Mouse (Mus musculus): ENCODE data around the gene Sdccag8. TPM values are rescaled to one million over a fixed set of nuclear protein-coding genes. Genes with fewer than 3 reads are reported as not detected.
"Not testable (repeated sequence)": the region's sequence is repeated elsewhere in the genome, so short reads cannot be mapped to it uniquely, and the experiment has no call there.

Gene Sdccag8
- total RNA-seq, 2 experiments from 2014 or later, result 14.3 to 16.4 TPM

DNA sequence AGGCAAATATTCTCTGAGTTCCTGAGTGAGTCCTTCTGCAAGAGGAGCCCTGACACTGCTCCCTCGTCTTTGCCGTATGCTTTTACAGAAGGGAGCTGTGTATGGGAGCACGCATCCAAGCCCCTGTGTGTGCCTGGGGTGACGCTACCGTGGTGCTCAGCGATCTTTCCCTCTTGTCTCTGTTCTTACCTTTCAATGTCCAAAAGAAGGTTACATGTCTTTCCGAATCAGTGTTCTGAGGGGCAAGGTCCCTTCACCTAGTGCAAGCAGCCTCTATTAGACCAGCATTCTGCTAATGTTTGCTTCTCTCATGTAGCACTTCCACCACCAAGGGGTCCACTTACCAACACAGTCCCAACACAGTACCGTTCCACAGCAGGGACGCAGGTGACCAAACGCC is 117.1 kb downstream of the Sdccag8 start:
- DNase-seq (ENCODE audit: low spot score in 2 of 2), result peak in 1 of 2 experiments; percentile 57
- intact Hi-C loops (cut with DNase I), result loop anchor here (5.0 to 10.0 kb wide), 3 partner anchors 47 to 526 kb away; partner anchors contain the start of gene Zbtb18

DNA sequence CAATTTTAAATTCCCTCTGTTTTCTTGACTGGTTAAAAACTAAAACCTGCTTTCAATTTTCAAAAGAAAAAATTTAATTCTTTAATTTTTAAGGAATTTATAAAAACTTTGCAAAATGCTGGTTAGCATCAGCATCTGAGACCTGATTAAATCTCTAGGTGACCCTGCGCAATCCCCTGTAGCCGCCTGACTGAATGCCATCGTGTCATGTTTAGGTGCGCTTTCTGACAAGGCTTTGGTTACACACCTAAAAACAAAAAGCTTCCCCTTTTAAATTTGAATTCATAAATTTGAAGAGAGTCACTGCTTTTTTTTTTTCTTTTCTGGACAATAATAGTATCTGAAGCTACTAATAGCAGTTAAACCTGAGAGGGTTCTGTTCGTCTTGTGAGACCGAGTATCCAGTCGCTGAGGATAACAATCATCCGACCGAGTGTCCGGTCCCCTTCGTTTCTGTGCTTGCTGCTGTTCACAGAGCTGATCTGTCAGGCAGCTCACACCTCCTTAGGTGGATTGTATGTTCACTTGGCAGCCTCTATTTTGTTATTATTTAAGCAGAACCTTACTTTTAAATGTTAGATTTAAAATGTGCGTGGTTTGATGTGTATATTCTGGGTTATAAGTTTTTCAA is 118.0 kb downstream of the Sdccag8 start:
- peak in 1 of 2 experiments; percentile 43 for DNase-seq (ENCODE audit: low spot score in 2 of 2)
- intact Hi-C loops (cut with DNase I), result loop anchor here (5.0 to 10.0 kb wide), 3 partner anchors 48 to 525 kb away; partner anchors contain the start of gene Zbtb18

DNA sequence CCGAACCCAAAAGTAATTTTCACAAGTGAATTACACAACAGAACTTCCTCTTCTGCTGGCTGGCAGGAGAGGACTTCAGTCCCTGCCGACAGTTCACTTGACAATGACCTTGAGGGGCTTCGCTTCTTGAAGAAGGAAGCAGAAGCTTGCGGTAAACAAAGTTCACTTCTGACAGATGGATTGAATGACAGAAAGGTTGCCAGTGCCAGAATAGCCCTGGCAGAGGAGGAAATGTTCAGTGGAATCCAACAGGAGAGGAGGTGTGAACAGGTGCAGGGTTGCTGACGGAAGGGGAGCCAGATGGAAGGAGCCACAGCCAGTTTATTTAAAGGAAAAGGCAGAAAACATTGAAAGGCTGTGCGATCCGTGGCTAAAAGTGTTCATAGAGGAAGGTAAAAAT is 118.9 kb downstream of the Sdccag8 start:
- intact Hi-C loops (cut with DNase I), result loop anchor here (5.0 to 10.0 kb wide), 3 partner anchors 49 to 524 kb away; partner anchors contain the start of gene Zbtb18
- DNase-seq (ENCODE audit: low spot score in 2 of 2), result peak in 1 of 2 experiments; percentile 96

DNA sequence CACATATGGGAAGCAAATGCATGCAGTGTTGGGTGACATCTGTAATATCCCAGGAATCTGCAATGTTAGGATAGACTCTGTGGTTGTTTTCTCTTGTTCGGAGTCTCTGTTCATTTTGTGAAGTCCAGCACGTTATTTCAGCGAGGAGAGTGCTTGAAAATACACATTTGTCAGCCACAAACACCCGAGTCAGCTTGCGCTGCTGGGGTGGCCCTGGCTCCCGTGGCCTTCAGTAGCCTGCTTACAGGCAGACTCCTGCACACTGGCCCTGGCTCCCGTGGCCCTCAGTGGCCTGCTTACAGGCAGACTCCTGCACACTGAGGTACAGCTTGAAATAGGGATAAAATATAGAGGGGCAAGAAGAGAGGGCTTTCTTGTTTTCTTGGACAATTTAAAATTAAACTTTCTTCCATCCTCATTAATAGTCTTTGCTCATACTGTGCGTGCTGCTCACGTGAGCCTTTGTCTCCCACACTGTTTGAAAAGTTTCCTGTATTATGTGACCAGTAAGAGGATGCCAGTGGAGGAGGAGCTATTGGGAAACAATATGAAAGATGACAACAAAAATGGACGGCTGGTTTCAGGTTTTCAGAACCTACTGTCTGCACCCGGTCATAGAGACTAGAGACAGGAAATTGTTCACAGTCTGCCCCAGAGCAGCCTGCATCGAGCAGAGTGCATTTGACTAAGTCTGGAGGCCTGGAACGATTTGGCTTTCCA is 119.7 kb downstream of the Sdccag8 start:
- peak in 1 of 2 experiments; percentile 24 for DNase-seq (ENCODE audit: low spot score in 2 of 2)
- intact Hi-C loops (cut with DNase I), result loop anchor here (5.0 to 10.0 kb wide), 3 partner anchors 49 to 523 kb away; partner anchors contain the start of gene Zbtb18

DNA sequence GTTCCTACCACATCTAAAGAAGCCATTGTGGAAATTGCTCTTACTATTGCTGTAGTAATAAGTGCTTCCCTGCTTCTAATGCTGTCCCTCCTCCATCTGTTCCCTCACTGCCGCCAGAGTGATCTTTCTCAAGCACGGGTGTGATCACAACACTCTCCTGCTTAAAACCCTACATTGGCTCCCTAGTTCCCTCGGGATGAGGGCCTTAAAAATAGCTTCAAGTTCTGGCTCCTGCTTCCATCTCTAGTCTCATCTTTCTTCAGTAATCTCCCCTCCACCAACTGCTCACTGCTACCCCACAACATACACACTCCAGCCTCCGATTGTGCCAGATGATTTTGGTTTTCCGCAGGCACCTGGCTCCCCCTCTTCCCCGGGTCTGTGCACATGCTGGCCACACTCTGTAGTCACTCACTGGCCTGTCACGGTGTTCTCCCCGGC is 125.5 kb downstream of the Sdccag8 start:
- intact Hi-C loops (cut with DNase I), result loop anchor here (10.0 kb wide), 1 partner anchor 55 kb away; no protein-coding TSS in a partner anchor
- DNase-seq (ENCODE audit: low spot score in 2 of 2), result peak in 1 of 2 experiments; percentile 89

DNA sequence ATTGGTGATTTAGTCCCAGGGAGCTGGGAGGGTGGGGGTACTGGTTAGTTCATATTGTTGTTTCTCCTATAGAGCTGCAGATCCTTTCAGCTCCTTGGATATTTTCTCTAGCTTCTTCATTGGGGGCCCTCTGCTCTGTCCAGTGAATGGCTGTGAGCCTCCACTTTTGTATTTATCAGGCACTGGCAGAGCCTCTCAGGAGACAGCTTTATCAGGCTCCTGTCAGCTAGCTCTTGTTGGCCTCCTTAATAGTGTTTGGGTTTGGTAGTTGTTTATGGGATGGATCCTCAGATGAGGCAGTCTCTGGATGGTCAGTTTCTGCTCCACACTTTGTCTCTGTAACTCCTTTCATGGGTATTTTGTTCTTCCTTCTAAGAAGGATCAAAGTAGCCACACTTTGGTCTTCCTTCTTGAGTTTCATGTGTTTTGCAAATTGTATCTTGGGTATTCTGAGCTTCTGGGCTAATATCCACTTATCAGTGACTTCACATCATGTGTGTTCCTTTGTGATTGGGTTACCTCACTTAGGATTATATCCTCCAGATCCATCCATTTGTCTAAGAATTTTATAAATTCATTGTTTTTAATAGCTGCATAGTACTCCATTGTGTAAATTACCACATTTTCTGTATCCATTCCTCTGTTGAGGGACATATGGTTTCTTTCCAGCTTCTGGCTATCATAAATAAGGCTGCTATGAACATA is 127.0 kb downstream of the Sdccag8 start:
- intact Hi-C loops (cut with DNase I); DNase-seq (ENCODE audit: low spot score in 2 of 2): not testable (repeated sequence)

DNA sequence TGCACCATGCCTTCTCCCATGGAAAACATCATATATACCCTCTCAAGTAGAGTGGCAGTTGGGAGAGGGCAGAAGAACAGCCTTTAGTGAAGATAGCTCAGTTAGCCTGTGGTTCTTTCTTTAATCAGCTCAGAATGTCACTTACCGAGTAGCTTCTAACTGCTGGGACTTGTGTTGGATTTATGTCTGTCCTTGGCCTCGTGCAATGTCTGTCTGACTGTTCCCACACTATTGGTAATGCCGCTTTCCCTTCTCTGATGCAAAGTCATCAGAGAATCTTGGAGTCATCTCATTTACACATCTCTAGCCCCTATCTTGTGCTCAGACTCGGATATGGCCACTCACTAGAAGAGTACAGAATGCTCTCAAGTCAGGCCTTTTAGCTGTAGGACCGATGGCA is 128.7 kb downstream of the Sdccag8 start:
- intact Hi-C loops (cut with DNase I), result no loop called here
- DNase-seq (ENCODE audit: low spot score in 2 of 2), result no peak

DNA sequence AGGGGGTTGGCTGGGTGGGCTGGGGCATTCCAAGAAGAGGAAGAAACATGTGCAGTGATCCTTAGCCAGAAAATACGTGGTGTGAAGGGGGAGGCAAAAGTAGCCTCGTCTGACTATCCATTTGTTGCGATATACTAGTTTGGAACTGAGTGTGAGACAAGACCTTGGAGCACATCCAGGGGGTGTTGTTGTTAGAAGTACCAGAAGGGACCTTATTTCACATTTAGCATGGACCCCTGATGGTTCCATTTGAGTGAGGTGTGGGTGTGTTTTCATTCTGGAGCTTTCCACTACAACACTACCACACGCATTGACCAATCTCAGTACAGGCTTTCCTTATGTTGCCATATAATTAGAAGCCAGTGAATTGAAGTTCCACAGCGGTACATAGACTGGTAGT is 129.5 kb downstream of the Sdccag8 start:
- no peak for DNase-seq (ENCODE audit: low spot score in 2 of 2)
- intact Hi-C loops (cut with DNase I), result no loop called here

DNA sequence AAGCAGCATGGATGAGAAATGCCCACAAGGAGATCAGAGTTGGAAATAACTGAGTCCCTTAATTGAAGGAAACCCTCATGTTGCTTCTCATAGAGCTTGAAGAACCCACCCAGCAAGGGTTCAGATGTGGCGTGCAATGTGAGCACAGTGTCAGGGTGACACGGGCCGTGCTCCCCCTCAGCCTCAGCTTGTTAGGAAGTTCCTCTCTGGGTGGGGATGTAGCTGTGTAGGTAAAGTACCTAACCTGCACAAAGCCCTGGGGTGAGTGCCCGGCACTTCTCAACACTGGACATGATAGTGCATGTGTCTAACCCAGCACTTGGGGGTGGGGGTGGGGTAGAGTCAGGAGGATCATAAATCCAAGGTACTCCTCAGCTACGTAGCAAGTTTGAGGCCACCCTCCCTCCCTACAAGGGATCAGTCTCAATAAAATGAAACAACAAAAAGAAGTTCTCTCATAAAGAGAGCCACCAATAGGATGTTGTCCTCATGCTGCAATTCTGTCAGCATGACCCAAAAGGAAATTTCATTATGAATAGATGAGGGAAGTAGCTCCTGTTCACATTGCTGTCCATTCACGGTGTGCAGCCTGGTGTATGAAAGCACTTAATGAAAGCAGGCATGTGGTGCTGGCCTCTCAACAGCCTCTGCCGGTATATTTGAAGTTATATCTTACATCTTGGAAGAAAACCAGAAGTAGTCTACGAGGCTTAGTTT is 130.2 kb downstream of the Sdccag8 start:
- no peak for DNase-seq (ENCODE audit: low spot score in 2 of 2)
- intact Hi-C loops (cut with DNase I), result no loop called here

DNA sequence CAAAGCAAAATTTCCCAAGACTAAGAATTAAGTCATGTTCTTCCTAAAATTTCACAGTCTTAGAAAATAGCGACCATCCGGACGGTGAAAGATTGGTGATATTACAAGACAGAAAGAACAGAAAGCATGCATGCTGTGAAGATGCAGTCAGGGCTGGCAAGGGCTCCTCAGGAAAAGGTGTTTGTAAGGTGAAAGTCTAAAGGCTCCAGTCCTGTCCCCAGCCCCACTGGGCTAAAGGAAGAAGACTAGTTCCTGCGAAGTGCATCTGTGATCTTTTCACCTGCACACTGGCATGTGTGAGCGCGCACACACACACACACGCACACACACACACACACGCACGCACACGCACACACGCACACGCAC is 130.7 kb downstream of the Sdccag8 start:
- peak in 1 of 2 experiments; percentile 19 for DNase-seq (ENCODE audit: low spot score in 2 of 2)
- intact Hi-C loops (cut with DNase I), result no loop called here

DNA sequence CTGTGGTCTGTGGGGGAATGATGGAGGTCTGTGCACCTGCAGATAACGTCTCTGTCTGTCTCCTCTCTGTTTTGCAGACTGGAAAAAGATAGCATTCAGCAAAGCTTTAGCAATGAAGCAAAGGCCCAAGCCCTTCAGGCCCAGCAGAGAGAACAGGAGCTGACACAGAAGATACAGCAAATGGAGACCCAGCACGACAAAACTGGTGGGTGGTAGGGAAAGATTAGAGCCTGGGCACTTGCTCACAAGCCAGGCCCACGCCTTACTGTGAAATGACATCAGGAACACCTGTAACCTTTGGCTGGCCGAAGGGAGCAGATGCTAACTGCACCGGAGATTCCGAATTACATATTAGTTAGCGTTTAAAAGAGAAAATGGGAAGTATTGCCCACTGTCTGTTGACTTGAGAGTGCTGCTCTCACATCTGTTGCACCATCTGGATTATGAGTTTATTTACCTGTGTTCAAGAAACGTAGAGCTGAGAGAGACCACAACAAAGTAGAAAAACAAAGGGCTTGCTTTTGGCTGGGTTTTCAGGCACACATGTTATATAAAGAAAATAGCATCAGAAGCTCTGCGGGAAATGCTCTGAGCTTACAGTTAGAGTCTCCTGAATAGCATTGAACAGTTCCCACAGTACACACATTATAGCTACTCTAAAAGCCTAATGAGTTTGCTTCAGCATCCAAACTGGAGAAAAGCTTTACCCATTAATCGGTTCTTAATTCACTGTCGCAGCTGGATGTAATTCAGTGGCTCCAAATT is 131.8 kb downstream of the Sdccag8 start:
- intact Hi-C loops (cut with DNase I), result no loop called here
- peak in 1 of 2 experiments; percentile 65 for DNase-seq (ENCODE audit: low spot score in 2 of 2)

DNA sequence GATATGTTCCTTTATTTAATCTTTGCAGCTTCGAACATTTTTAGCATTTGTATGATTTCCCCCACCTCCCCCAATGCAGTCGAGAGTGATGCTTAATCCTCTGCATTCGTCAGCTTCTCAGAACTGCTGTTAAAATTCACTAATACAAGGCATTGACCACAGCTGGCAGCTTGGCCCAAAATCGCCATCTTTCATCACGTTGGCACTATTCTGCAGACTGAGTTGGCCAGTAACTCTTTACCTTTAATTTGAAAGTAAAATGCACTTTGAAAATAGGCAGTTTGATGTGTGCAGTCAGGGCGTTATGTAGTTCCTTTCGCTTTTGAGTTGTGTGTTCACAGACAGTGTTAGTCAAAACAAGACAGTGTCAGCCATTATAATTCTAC is 132.3 kb downstream of the Sdccag8 start:
- intact Hi-C loops (cut with DNase I), result no loop called here
- peak in 1 of 2 experiments; percentile 44 for DNase-seq (ENCODE audit: low spot score in 2 of 2)

DNA sequence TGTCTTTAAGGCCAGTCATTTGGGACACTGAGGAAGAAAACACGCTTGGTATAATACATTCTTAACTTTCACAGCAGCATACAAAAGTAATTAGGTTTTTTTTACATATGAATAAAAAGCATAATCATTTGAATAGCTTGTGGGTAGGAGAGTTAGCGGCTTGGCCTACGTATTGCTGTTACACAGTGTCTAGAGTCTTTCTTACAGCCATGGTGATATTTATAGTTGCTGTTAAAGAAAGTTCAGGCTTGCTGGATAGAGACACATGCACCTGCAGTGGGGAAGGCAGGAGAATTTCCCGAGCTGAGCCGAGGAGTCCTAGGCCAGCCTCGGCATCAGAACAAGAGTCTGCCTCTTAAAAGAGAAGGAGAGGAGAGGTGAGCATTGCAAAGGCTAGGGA is 134.4 kb downstream of the Sdccag8 start:
- intact Hi-C loops (cut with DNase I), result no loop called here
- peak in 1 of 2 experiments; percentile 50 for DNase-seq (ENCODE audit: low spot score in 2 of 2)

DNA sequence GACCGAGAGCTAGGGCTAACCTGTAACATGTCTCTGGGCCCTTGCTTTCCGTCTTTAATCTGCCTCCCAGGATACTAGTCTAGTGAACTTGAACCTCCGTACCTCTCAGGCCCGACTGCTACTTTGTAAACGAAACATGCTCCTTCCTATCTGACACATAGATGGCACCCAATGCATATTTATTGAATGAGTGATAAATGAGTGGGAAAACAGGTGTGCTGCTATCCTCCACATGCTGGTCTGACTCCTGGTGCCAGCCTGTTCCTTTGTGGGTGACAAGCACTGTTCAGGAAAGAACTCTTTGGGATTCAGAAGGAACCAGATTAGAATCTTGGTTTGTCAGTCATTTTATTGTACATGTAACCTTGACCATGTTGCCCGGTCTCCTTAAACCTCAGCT is 134.9 kb downstream of the Sdccag8 start:
- DNase-seq (ENCODE audit: low spot score in 2 of 2), result peak in 1 of 2 experiments; percentile 27
- intact Hi-C loops (cut with DNase I), result no loop called here

DNA sequence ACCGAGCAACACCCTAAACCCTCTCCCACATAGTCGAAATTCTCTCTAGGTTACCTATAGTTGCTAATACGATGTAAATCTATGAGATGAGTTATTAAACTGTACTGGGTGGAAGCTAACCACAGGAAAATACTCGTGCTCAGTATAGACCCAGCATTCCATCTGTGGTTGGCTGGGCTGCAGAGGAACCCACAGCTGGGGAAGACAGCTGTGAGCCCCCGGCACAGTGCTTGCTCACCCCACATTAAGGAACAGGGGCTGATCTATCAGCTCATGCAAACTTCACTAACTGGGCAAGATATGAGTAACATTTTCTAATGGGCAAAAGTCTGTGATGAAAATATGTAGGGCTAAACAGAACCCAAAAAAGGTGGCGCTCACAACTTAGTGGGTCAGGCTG is 135.6 kb downstream of the Sdccag8 start:
- intact Hi-C loops (cut with DNase I), result no loop called here

DNA sequence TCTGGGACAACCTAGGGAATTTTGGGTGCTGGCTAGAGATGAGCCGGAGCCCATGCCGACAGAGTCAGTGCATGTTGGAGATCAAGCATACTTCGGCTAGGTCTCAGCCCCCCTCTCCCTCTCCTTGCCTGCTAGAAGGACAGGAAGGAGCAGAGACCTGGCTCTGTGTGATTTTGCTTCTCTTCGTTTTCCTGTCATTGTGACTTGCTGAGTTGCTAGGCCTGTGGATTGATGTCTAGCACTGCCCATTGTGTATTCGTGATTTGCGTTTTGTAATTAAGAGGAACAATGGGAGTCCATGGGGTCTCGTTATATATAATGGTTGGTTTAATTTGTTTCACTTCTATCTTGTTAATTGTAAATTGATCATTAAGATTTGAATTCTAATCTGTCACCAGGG is 137.4 kb downstream of the Sdccag8 start:
- DNase-seq (ENCODE audit: low spot score in 2 of 2), result no peak
- intact Hi-C loops (cut with DNase I), result no loop called here

More for the DNA sequence above, 135.6 kb downstream of the Sdccag8 start:
- no peak for DNase-seq (ENCODE audit: low spot score in 2 of 2)

DNA sequence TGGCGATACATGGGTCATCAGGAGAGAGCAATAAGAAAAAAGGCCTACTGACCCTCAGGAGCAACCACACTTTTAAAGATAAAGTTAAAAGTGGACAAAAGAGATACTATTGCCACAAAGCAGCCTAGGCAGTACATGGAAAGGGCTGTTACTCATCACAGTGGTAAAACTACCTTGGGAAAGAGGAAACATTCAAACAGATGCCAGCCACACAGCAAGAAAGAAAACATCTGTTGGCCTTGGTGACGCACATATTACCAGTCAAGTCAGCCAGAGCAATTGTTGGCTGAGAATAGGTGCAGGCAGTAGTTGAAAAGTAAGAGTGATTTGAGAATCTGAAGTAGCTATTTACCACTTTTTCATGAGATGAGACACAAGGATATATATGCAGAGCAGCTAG is 143.9 kb downstream of the Sdccag8 start:
- DNase-seq (ENCODE audit: low spot score in 2 of 2), result no peak
- intact Hi-C loops (cut with DNase I), result no loop called here

DNA sequence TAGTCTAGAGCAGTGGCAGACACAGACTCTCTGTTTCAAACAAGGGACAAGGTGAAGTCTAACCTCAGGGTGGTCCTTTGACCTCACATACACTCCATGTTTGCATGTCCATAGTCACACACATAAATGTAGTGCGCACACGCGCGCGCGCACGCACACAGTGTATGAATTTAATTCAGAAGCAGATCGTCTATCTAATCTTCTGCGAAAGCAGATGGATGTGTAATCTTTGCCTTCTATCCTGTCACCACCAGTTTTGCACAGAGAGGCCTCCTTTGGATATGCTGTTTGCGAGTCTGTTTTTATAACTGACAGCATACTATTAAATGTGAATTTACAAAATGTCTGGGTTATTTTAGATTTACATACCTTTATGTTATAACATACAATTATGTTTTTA is 147.3 kb downstream of the Sdccag8 start:
- intact Hi-C loops (cut with DNase I), result no loop called here

DNA sequence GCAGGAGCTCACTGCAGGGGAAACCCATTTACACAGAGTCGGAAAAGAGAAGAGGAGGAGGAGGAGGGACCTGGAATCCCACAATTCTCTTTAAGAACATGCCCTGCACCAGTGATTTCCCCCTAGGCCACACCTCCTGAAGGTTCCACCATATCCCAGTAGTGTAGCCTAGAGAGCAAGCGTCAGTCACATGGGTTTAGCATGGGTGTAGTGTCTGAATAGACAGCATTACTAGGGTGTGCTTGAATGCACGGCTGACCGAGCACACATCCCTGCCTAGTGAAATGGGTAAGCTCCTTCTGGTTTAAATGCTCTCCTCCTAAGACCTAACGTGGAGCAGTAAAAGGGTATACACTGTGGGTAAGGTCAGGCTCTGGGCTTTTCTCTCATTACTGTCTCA is 148.4 kb downstream of the Sdccag8 start:
- intact Hi-C loops (cut with DNase I), result no loop called here

More for the DNA sequence above, 147.3 kb downstream of the Sdccag8 start:
- no peak for DNase-seq (ENCODE audit: low spot score in 2 of 2)

More for the DNA sequence above, 148.4 kb downstream of the Sdccag8 start:
- DNase-seq (ENCODE audit: low spot score in 2 of 2), result no peak
